Mouse (Mus musculus) cerebellum, postnatal 4 days (tissue): Measurements from ENCODE around the gene Gsdmc3.
"Not testable (repeated sequence)": the region's sequence is repeated elsewhere in the genome, so short reads cannot be mapped to it uniquely, and the experiment has no call there.

Source experiments
- DNase-seq, 2 experiments: peaks; one replicate each; pipeline ENCODE4 v3.0.0; 2022; ENCODE audit warnings: low spot score in 2 of 2, mixed read lengths in 1 of 2

Gene Gsdmc3

DNA sequence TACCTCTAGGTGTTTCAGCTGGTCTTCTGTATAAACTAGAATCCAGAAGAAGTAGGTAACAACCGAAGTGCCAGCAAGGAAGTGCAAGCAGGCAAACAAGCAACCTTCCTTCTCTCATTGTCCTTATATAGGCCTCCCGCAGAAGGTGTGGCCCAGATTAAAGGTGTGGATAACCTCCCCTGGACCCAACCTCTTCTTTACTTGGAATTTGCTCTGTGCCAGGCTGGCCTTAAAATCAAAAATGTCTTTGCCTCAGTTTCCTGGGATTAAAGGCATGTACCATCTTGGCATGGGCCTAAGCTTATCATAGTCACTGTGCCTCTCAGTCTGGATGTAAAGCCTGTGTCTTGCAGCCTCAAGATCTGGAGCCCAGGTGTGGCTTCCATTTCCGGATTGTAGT lies at the start of gene Gsdmc3:
Gsdmc3 (minus strand) TSS at position 101 of the 400 bp plus-strand sequence.
- DNase-seq = not testable (repeated sequence)

DNA sequence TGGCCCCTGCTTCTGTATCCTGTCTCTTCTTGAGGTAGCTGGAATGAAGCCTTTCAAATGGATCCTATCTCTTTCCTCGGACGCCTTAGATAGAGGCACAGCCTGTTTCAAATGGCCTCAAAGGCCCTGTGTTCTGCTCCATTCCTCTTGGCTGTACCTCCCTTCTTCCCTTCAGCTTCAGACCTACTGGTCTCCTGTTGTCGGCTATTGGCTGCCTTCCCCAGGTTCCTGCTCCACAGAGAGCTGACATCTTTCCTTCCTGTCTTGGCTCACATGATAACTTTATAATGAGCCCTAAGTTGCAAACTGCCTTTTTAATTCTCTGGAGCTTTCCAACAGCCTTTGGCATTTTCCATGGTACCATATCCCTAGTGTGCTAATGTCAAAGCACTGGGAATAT lies 47.8 kb upstream of the Gsdmc3 start:
- no peak for DNase-seq

DNA sequence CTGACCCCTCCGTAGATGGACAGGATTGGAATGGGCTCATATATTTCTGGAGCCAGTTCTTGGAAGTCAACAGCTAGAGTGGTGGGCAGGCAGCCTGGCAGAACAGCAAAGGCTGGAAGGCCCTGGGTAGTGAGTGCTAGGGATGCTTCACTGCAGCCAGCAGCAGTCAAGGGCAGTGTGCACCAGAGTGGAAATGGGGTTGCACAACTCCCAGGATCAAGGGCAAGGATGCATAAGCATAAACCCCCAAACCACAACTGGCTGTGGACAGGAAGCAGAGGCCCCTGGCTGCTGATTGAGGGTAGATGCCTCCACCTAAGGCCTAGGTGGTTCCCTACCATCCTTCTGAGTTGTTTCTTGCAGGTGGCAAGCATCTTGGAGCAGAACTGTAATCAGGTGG lies 46.1 kb upstream of the Gsdmc3 start:
- DNase-seq = no peak

DNA sequence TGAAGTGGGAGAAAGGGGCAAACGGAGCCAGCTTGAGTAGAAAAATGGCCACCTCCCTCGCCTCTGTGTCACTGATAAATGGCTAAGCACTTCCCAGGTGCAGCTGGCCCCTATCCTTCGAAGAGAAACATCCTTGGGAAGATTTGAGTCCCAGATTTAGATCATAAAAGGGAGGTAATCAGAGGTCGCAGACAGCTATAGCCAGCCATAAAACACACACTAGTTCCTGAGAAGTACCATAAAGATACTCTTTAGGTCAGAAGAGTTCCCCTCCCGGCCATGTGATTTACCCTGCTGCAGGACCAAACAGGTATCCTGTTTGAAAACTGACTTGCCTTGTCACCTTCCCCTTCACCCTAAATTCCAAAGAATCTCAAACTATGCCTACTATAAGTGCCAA lies 43.3 kb upstream of the Gsdmc3 start:
- DNase-seq = not testable (repeated sequence)

DNA sequence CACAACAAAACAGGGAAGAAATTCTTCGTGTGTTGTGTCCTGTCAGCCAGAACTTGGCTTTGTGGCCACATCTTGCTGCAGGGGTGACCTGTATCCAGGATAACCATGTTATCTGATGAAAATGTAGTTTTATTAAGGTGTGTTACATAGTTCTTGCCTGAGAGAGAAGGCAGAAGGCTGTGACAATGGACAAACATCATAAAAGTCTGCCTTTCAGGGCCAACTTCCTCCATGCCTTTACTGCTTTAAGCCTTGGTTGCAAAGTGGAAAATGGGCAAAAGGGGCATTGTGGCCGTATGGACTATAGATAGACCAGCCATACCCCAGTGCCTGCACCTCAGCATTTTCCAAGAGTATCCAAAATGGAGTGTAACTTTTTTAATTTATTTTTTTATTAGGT lies 41.4 kb upstream of the Gsdmc3 start:
- not testable (repeated sequence) for DNase-seq

DNA sequence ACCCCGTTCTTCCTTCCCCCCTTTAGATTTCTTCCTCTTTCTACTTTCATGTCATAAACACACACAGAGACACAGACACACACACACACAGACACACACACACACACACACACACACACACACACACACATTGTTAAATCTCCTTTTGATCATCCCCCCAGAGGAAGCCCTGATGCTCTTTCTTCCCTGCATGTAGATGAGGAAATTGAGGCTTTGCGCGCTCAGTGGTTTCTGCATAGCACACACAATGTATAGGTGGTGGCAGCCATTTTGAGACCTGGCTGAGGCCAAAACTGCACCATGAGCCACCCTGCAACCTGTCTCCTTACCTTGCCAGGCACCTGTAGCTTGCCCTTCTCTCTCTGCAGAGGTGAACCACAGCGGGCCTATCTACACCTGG lies 38.2 kb upstream of the Gsdmc3 start:
- not testable (repeated sequence) for DNase-seq

DNA sequence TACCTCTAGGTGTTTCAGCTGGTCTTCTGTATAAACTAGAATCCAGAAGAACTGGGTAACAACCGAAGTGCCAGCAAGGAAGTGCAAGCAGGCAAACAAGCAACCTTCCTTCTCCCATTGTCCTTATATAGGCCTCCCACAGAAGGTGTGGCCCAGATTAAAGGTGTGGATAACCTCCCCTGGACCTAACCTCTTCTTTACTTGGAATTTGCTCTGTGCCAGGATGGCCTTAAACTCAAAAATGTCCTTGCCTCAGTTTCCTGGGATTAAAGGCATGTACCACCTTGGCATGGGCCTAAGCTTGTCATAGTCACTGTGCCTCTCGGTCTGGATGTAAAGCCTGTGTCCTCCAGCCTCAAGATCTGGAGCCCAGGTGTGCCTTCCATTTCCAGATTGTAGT lies 33.8 kb upstream of the Gsdmc3 start, which contains the start of gene Gsdmc4:
Gsdmc4 (minus strand) TSS at position 101 of the 400 bp plus-strand sequence.
- DNase-seq = not testable (repeated sequence)

DNA sequence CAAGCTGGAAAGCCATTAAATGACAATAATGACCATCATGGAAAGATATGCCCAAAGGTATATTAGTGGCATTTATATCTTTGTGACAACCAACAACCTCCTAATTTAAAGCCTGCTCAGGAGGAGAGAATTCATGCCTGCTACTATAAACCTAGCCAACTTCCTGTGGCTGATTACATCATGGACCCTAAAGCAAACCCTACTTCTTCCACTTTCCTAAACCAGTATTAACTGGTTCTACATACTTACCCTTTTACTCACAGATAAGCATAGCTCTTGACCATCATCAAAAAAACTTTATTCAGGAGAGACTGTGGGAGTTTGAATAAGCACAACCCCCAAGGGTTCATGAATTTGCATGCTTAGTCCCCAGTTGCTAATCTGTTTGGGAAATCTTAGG lies 31.5 kb upstream of the Gsdmc3 start:
- DNase-seq = not testable (repeated sequence)

DNA sequence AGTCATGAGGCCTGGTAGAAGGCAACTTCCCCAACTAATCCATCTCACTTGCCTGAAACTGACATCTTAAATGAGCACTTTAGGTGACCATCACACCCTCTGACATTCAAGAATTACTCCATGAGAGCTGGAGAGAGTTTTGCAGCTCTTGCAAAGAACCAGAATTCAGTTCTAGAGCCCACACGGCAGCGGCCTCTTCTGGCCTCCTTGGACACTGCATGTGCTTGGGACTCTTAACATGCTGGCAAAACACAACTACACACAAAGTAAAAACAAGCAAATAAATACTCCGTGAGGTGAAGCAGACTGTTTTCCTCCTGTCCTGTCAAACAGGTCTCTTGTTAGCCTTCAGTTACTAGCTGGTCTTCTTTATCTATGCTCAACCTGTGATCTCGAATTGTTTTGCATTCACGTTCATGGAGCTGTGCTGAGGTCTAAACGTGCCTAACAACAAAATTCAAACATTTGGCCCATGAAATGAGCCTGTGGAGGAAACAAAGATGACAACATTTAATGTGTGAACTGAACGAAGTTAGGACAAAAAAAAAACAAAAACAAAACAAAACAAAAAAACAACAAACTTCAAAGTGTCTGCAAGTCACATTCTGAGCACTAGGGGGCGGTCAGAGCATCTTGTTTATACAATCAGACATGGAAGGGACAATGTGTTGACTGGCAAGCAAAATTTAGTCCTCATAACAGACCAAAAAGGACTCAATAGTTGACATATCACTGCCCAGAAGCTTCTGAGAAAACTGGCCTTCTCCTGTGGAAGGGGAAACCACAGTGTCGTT lies 17.4 kb upstream of the Gsdmc3 start:
- DNase-seq = peak in 1 of 2 experiments; percentile 5

DNA sequence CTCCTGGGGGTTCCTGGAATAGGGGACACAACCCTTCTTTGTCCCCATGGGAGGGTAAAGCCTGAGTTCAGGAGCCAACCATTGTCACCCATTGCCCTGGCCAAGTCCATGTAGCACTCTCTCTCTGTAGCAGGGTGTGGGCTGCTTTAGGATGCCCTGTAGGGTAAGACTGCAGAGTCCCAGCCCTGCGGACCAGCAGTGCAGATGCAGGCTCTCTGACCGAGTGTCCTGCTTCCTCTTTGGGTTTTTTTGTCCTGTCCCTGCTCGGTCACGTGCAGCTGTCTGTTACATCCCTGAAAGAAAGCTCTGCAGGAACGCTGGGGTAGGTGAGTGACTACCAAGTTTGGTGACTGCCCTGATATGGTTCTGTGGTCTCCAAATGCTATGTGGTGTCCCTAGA lies 10.1 kb upstream of the Gsdmc3 start:
- not testable (repeated sequence) for DNase-seq

DNA sequence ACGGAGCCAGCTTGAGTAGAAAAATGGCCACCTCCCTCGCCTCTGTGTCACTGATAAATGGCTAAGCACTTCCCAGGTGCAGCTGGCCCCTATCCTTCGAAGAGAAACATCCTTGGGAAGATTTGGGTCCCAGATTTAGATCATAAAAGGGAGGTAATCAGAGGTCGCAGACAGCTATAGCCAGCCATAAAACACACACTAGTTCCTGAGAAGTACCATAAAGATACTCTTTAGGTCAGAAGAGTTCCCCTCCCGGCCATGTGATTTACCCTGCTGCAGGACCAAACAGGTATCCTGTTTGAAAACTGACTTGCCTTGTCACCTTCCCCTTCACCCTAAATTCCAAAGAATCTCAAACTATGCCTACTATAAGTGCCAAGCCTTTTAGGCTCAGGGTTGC lies 9.6 kb upstream of the Gsdmc3 start:
- DNase-seq = not testable (repeated sequence)

DNA sequence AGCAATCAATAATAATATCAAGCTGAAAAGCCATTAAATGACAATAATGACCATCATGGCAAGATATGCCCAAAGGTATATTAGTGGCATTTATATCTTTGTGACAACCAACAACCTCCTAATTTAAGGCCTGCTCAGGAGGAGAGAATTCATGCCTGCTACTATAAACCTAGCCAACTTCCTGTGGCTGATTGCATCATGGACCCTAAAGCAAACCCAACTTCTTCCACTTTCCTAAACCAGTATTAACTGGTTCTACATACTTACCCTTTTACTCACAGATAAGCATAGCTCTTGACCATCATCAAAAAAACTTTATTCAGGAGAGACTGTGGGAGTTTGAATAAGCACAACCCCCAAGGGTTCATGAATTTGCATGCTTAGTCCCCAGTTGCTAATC lies 2.2 kb downstream of the Gsdmc3 start:
- not testable (repeated sequence) for DNase-seq

DNA sequence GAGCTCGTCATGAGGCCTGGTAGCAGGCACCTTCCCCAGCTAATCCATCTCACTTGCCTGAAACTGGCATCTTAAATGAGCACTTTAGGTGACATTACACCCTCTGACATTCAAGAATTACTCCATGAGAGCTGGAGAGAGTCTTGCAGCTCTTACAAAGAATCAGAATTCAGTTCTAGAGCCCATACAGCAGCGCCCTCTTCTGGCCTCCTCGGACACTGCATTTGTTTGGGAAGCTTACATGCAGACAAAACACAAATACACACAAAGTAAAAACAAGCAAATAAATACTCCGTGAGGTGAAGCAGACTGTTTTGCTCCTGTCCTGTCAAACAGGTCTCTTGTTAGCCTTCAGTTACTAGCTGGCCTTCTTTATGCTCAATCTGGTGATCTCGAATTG lies 16.4 kb downstream of the Gsdmc3 start:
- peak in 1 of 2 experiments; percentile 26 for DNase-seq
